Mouse (Mus musculus) megakaryocyte, adult 5-6 weeks (primary cell): ENCODE data around the gene Dclre1b. TPM values are rescaled to one million over a fixed set of nuclear protein-coding genes. Genes with fewer than 3 reads are reported as not detected.
A peak's percentile ranks its signal among the peaks of the same experiment; 100 is the strongest.

Experiments
- ATAC-seq: 2 replicates; pipeline ENCODE4 v1.8.0; 2016; ENCODE audit warnings: mild to moderate bottlenecking, inconsistent platforms; ENCODE audit not compliant: poor library complexity, severe bottlenecking
- total RNA-seq, 2 experiments: library from RNA; stranded (forward) in 1 of 2; stranded (reverse) in 1 of 2; fragments of 153-499, 151-499 nt in 1 of 2; fragments of 221-1000, 200-1000 nt in 1 of 2; gene quantifications; 2 replicates each; pipeline versions ENCODE4 v1.2.3 to v1.2.4; 2015 to 2017

The Dclre1b gene
- total RNA-seq, 2 experiments from 2014 or later: 24.5 to 33.1 TPM

- ATAC-seq: no peak
These were observed 31.3 kb downstream of the Dclre1b start for GRCm38 (mm10) chr3:103777940-103778339.

DNA sequence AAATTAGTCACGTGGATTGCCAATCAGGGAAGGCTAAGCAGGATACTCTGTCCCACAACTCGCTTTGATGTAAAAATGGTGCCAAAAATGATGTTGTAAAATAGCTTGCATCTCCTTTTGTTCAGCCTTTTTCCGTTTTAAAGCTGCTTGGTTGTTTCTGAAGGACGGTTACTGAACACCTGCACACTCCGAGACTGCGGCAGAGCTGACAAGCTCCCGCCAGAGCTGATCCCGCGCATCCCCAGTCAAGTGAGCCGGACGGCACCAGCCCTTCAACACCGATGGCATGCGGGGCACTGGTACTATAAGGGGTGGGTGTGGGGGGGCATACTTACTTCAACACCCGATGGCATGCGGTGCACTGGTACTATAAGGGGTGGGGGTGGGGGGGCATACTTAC lies 35.2 kb downstream of the Dclre1b start:
- no peak for ATAC-seq

DNA sequence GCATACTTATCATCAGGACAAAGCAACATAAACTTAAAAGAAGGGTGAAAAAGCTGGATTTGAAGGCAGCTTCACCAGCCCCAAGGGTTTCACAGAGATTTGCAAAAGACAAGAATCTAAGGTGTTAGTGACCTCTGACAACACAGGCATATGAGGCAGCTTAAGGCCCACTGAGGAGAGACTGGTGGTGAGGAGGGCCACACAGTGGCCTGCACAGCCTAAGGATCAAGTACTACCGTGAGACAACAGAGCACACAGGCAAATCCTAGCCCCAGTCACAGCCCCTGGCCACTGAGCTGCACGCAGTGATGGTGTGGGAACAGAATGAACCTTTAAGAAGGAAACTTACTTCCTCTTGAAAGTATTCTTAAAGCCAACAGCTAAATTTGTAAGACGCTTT lies 35.7 kb downstream of the Dclre1b start:
- peak; percentile 53; the same call in 1 of the 2 replicates for ATAC-seq

- peak; percentile 69 for ATAC-seq
These were observed 36.4 kb downstream of the Dclre1b start for GRCm38 (mm10) chr3:103772846-103773245.

GRCm38 (mm10) chr3:103771531-103772130 lies 37.6 kb downstream of the Dclre1b start:
- no peak for ATAC-seq

DNA sequence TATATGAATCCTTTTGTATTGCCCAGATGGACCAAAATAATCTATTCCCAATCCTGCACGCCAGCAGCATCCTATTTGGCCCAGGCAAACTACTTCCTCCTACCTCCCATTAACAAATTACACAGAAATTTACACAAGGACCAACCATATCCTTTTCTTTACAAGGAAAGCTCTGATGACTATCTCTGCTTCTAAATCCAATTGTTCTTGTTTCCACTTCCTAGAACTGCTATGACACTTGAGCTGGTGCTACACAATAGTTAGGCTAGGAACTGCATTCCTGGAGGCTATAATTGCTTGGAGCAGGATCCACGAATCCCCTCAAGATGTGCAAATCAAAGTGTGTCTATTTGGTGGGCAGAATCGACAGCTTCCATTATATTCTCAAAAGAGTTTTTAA lies 42.5 kb downstream of the Dclre1b start:
- ATAC-seq: no peak

DNA sequence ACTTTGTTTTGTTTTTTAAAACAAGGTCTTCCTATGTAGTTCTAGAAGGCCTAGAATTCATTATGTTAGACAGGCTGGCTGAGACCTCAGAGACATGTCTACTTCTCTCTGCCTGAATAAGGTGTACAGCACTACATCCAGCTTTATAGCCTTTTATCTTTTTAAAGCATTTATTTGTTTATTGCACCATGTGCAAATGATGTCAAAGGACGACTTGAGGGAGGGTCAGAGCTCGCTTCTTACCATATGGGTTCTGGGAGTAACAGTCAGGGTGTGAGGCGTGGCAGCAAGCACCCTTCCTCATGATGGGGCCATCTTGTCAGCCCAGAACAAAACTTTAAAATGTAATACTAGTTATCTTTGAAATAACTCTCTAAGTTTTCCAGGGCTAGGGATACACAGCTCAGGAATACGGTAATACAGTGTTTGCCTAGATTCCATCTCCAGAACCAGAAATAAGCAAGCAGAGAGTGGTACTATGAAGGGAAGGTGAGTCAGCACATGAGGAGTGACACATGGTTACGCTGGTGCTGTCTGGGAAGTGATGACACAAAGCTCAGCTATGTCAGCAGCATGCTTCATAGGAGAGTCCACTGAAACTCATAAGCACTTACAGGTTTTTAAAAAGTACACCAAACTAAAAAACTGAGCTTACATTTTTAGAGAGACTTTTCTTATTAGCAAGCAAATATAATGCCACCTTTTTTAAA lies 49.8 kb downstream of the Dclre1b start:
- ATAC-seq: peak; percentile 43; the same call in 1 of the 2 replicates

GRCm38 (mm10) chr3:103758456-103758855 lies 50.8 kb downstream of the Dclre1b start:
- ATAC-seq: no peak

GRCm38 (mm10) chr3:103756920-103757319 lies 52.3 kb downstream of the Dclre1b start:
- ATAC-seq: no peak

DNA sequence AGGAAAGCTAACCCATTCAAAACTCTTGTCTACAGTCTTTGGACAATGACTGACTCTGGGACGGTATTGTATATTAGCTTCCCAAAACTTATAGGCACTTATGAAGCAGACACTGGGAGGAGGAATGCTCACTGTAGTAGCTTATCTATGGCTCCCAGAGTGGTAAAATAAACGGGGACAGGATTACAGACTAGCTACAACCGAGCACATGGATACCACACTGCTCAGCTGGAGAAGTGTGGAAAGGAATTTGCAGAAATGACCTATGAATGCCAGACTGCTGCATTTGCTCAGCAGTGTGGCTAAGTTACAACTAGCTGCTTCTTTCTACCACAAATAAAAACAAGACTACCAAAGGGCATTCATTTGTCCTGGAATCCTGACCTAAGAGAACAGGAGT lies 53.9 kb downstream of the Dclre1b start:
- no peak for ATAC-seq

DNA sequence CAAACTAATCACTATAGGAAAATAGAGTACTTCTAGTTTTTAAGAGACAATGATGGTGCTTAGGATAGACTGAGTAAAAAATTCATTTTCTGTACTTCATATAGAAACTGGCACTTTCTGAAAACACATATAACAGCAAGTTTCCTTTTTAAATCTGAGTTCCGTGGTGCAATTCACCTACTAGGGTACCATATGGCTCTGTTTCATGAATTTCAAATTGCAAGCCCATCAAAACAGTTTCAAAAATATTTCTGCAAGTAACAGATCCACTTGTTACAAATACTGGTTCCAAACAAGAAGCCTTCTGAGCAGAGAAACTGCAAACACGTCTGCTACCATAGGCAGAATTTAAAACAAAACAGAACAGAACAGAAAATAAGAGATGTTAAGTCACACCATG lies 57.7 kb downstream of the Dclre1b start:
- ATAC-seq: no peak

Other genes starting within 250 kb of the Dclre1b start
- gene Syt6, start 234.2 kb downstream of the Dclre1b start, total RNA-seq (2015): not detected in 2 replicates
- gene Syt6, start 234.2 kb downstream of the Dclre1b start, total RNA-seq (2017): 0.20 TPM in 1 of 2 replicates, not detected in the other
- gene Atg4a-ps, start 163.4 kb downstream of the Dclre1b start, total RNA-seq (2015): 0.11 and 0.13 TPM in 2 replicates
- gene Atg4a-ps, start 163.4 kb downstream of the Dclre1b start, total RNA-seq (2017): 0.33 and 0.92 TPM in 2 replicates
- gene Olfml3, start 71.4 kb downstream of the Dclre1b start, total RNA-seq (2015): 0.25 and 1.3 TPM in 2 replicates
- 0.57 and 0.59 TPM in 2 replicates for gene Olfml3, start 71.4 kb downstream of the Dclre1b start, total RNA-seq (2017)
- gene Gm10964, start 70.1 kb downstream of the Dclre1b start, total RNA-seq (2015): not detected in 2 replicates
- gene Gm10964, start 70.1 kb downstream of the Dclre1b start, total RNA-seq (2017): not detected in 2 replicates
- gene Hipk1, start 17.9 kb downstream of the Dclre1b start, total RNA-seq (2015): 287 and 324 TPM in 2 replicates
- gene Hipk1, start 17.9 kb downstream of the Dclre1b start, total RNA-seq (2017): 142 and 182 TPM in 2 replicates
- 19.2 and 20.2 TPM in 2 replicates for gene Ap4b1, start 76 bp upstream of the Dclre1b start, total RNA-seq (2015)
- gene Ap4b1, start 76 bp upstream of the Dclre1b start, total RNA-seq (2017): 17.8 TPM in 2 replicates
- 0.32 and 0.45 TPM in 2 replicates for gene Gm43064, start 129 bp upstream of the Dclre1b start, total RNA-seq (2015)
- gene Gm43064, start 129 bp upstream of the Dclre1b start, total RNA-seq (2017): not detected in 2 replicates
- 0.30 and 0.76 TPM in 2 replicates for gene Bcl2l15, start 23.2 kb upstream of the Dclre1b start, total RNA-seq (2015)
- gene Bcl2l15, start 23.2 kb upstream of the Dclre1b start, total RNA-seq (2017): 0.22 and 2.5 TPM in 2 replicates
- gene Ptpn22, start 50.4 kb upstream of the Dclre1b start, total RNA-seq (2015): 140 and 154 TPM in 2 replicates
- 84.6 and 105 TPM in 2 replicates for gene Ptpn22, start 50.4 kb upstream of the Dclre1b start, total RNA-seq (2017)
- gene Rsbn1, start 104.7 kb upstream of the Dclre1b start, total RNA-seq (2015): 24.0 and 31.8 TPM in 2 replicates
- gene Rsbn1, start 104.7 kb upstream of the Dclre1b start, total RNA-seq (2017): 29.1 and 31.1 TPM in 2 replicates
- gene Phtf1, start 158.7 kb upstream of the Dclre1b start, total RNA-seq (2015): 9.8 and 11.3 TPM in 2 replicates
- 14.7 and 16.3 TPM in 2 replicates for gene Phtf1, start 158.7 kb upstream of the Dclre1b start, total RNA-seq (2017)